Mouse (Mus musculus) cerebellum, adult 11 months (tissue): ENCODE data around the gene Dcxr.
"Not testable (repeated sequence)": the region's sequence is repeated elsewhere in the genome, so short reads cannot be mapped to it uniquely, and the experiment has no call there.

ENCODE experiments used
- DNase-seq: peaks from one replicate; pipeline ENCODE4 v3.0.0; 2022

The Dcxr gene

DNA sequence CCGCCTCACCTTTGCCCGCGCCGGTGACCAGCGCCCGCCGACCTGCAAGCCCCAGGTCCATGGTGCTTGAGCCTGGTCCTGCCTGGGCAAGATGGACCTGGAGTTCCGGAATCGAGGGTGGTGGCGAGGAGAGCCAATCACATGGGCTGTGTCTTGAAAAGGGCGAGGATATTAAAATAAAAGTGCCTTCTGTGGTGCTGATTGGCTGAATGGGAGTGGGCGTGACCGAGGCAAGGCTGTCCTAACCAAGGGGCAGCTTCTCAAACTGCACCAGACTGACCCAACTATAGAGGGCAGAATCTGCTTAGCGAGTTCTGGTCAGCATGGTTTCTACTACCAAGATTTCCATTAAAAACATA lies at the start of gene Dcxr:
Dcxr (minus strand) TSS at position 113 of the 359 bp plus-strand sequence.
- DNase-seq: peak; percentile 73

DNA sequence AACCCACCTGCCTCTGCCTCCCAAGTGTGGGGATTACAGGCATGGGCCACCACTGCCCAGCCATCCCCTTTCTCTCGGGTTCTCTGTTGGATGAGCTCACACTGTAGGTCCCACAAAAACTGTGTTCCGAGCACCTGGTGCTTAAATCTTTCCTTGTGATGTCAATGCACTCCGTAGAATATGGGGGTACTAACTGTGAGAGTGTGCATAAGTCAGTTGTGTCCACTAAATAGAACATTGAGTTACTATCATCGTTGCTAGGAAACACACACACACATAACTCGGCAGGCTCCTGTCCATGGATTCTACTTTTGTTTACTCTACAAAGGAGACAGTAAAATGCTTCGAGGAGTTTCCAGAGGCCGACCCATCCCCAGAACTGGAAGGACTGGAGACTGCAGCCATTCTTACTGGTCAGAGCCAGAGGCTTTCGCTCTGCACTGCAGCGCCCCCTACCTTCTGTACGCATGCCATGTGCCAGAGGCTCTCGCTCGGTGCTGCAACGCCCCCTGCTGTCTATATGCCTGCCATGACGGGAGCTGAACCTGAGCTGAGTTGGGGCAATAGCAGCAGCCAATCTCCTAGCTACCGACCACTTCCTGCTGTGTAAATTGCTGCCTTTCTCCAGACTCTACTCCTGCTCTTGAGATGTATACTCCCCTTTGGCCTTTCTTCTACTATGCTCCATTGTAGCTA lies 48.8 kb upstream of the Dcxr start:
- DNase-seq: peak; percentile 94

DNA sequence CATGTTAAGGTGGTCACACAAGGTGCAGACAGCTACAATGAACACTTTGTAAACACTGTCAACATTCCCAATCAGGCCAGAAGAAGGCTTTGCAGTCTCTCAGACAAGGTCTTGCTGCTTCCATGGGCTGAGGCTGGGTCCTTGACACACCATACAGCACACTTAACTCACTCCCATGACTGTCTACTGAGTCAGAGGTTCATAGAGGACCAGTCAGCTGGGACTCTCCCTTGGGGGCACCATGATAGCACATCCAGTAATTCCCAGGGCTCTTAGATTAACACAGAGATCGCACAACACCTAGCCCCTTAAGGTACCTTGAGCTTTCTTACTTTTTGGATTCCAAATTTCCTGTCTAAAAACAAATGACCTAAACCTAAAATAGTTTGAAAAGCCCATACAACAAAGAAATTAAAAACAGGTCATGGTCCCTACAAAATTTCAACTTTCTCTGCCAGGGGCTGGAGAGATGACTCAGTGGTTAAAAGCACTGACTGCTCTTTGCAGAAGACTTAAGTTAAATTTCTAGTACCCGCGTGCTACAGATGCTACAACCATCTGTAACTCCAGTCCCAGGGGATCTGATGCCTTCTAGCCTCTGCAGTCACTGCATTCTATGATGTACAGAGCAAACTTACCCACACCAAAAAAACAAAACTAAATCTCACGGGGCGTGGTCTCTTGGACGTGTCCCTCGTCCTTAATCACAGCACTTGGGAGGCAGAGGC lies 46.5 kb upstream of the Dcxr start:
- no peak for DNase-seq

DNA sequence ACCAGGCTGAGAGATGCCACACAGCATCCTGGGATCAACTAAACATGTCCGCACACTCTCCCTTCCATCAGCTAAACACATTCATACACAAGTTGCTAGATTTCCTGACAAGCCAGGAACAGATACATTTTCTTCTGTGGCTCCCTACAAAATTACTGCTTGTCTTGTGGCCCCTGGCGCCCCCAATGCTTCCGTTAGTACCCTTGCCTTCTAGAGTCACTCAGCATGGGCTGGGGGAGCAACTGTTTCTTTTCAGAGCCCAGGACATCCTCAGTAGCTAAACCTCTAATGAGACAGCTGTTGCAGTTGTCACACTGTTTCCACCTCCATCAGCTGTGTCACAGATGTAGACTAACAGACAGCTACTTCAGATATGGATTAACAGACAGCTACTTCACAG lies 45.7 kb upstream of the Dcxr start:
- DNase-seq: no peak

DNA sequence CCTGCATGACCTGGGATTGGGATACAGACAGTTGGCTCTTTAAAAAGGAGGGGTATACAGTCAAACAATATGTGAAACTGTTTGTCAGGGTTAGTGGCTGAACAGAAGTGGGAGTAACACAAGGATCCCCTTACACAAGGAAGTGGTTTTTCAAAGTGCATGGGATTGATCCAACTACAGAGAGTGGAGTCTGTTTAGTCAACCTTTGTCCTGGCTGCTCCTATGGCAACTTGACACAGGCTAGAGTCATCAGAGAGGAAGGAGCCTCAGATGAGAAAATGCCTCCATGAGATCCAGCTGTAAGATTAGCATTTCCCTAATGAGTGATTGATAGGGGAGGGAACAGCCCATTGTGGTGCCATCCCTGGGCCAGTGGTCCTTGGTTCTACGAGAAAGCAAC lies 41.1 kb upstream of the Dcxr start:
- DNase-seq: no peak

DNA sequence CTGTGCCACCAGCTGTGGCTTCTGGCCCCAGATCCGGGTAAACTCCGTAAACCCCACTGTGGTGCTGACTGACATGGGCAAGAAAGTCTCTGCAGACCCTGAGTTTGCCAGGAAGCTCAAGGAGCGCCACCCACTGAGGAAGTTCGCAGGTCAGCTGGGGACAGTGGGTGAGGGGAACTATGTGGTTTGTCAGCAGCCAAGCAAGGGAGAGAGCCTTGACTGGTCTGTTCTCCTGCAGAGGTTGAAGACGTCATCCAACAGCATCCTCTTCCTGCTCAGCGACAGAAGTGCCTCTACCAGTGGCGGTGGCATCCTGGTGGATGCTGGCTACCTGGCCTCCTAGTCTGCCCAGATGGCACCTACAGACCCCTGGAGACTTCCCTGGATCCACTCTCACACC lies 39.9 kb upstream of the Dcxr start:
- DNase-seq: not testable (repeated sequence)

DNA sequence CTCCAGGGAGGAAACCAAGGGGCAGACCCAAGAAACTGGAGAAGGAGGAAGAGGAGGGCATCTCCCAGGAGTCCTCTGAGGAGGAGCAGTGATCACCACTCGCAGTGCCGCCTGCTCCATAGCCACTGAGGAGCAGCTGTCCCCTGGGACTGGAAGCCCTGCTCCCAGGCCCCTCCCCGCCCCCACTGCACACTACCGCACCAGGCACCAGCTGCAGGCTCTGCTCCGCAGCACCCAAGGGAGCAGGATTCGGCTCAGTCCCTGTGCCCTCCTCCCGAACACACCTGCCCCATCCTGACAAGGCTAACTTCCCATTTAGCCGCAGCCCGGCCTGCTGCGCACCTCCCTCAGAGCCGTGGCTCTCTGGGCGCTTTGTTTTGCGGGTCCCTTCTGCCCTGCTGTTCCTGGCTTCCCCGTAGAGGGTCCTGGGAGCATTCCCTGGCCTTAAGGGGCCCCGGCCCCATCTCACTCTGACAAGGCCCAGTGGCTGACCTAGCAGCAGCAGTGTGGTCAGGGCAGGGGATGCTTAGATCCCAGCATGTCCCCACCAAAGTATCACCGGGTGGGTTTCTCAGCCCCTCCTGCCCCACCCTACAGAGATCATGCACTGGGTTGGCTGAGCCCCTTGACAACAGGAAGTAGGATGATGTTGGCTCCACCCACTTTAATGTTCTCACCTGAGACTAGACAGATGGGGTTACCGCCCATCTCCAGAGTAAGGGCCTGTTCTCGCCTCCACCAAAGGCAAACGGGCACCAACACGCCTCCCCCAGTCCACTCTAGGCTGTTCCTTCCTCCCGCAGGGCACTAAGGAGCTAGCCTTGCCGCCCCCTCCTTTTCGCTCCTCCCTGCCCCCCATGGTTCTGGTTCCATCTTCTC lies 36.3 kb upstream of the Dcxr start:
- not testable (repeated sequence) for DNase-seq

DNA sequence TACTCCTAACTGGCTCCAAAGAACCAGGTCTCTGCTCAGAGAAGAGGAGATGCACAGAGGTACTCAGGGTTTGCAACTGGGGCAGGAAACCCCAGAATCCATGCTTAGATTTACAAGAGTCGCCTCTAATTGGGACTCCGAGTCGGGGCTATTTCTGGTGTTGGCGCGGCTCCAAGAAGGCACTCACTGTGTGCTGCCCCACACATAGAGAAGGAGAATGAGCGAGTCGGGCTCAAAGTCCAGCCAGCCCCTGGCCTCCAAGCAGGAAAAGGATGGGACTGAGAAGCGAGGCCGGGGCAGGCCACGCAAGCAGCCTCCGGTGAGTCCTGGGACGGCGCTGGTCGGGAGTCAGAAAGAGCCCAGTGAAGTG lies 35.6 kb upstream of the Dcxr start, which contains the start of gene Hmga1b:
Hmga1b (plus strand) TSS at position 123 of the 370 bp plus-strand sequence.
- DNase-seq: not testable (repeated sequence)

DNA sequence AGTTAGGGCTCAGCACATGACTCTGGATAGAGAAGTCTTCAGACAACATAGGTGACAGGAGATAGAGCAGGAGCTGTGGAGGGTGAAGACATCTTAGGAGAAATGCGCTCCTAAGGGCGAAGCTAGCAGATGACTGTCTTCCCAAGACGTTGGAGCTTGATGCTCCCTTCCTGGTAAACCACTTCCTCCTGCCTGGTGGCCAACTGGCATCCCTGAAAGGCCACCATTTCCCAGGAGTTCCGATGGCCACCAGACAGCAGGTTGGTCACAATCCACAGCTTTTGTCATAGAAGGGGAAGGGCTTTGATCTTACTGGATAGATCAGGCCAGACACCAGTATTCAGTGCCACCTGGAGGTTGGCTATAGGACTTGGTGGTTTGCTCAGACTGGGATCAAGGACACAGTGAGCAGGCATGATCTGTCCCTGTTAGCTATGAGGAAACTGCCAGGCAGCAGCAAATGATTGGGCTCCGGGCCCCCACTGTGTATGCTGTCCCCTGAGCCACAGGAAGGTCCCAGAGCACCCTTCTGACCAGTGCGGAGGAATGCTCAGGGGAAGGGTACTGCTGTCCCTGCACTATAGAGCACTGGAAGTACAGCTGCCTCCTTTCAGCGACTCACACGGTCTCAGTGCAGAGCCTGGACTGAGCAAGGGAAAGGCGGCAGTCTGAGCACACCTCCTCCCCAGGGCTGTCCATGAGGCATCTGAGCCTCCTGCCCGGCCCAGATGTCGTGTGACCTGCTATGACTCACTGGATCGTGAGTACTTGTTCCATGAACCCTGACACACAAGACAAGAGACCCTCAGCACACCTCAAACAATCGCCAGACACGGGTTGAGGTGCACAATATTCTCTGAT lies 35.0 kb upstream of the Dcxr start:
- DNase-seq: no peak

DNA sequence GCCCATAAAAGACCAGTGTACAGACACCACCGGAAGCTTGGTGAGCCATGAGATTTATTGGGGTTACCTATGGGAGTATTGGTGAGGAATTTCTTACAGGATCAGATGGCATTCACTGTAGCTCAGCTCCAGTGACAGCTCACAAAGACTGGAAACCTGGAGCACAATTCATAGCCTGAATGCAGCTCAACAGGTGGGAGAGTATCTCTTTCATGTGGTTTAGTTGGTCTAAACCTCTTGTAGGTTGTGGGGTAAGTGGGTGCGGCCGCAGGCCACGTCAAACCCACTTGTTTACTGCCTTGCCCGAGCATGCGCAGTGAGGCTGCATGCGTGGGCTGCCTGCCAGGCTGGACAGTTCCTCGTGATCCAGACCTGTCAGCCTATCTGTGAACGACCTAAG lies 33.2 kb upstream of the Dcxr start:
- no peak for DNase-seq

DNA sequence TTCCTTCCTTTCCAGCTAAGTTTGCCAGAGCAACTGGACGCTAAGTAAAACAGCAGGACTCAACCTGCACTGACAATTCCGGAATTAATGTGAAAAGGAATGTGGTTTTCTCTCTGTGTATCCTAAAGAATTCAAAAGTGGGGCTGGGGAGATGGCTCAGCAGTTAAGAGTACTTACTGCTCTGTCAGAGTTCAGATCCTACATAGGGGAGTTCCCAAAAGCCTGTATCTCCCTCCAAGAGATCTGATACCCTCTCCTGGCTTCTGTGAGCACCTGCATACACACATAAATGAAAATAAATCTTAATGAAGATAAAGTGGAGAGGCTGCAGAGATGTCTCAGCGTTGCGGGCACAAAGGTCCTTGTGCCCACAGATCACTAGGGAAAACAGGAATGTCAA lies 24.5 kb upstream of the Dcxr start:
- no peak for DNase-seq

DNA sequence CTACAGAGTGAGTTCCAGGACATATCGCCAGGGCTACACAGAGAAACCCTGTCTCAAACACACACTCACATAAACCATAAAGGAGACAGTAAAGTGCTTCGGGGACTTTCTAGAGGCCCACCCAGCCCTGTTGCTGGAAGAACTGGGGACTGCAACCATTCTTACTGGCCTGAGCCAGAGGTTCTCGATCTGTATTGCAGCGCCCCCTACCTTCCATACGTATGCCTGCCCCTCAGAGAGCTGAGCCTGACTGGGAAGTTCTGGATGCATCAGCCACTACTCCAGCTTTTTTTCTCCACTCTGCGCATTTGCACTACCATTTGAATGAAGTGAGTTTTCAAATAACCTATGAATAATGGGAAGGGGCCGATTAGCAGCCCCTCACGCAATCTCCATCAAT lies 22.3 kb upstream of the Dcxr start:
- no peak for DNase-seq

DNA sequence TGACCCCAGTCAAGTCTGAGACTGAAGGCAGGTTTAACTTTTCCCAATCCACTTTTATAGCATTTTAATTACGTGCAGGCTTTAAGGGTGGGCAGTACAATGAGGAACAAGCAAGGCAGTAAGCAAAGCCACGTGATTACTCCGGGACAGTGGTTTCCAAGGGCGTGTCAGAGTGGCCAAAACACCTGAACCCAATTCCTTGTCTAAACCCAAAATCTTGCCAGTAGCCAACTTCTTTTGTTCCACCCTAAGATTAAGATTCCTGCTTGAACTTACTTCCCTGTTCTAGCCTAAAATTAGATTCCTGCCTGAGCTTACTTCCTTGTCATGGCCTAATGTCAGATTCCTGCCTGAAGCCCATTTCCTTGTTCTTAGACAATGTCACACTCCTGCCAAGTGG lies 20.9 kb upstream of the Dcxr start:
- no peak for DNase-seq

DNA sequence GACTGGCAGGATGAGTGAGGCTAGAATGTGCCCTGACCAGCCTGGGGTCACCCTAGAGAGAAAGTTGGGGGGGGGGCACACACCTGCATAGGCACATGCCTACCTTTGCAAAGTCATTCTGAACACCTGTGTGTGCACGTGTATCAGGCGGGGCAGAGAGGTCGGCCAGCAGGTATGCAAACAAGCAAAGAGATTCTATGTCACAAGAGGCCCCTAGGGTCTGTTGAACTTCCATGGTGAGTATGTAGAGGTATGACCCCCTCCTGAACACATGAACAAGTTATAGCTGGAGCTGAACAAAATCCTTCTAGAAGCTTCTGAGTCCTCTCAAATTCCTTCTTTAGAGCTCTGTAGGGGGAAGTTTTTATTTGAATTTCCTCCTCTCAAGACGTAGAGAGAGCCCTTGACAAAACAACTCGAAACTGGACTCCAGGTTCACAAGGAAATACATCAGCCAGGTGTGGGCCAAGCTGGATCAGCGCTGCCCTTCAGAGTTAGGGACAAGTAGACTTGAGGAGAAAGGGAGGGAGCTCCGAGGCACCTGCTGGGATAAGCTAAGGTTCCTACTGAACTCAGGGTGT lies 17.1 kb upstream of the Dcxr start:
- no peak for DNase-seq

DNA sequence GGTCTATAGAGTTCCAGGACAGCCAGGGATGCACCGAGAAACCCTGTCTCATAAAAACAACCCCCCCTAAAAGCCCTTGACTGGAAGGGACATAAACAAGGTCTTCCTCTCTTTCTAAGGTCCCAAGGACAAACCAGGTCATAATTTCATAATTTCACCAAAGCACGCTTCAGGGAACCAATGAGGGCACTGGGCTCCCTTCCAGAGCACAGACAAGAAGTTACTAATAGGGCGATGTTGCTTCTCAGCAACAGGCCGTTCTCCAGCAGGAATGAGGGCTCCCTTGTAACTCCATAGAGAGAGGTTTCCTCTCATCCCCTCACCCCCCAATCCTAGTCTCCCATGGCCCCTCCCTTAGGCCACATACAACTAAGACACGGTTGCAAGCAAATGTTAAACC lies 13.9 kb upstream of the Dcxr start:
- DNase-seq: no peak

DNA sequence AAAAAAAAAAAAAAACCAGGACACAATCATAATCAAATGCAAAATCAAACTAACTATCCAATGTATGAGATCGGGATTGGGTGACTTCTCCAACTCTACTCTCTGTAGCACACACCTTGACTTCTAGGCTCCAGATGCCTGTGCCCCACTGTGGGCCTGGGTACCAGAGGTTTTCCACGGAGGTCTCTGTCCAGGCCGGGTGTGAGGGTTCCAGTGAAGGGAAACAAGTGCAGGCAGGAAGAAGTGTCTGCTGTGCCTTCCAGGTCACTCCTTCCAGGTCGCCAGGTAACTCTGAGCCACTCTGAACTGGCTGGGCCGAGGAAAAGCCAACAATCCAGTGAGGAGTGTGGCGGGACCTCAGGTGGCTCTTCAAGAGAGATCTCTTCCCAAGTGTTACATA lies 9.3 kb upstream of the Dcxr start:
- no peak for DNase-seq

DNA sequence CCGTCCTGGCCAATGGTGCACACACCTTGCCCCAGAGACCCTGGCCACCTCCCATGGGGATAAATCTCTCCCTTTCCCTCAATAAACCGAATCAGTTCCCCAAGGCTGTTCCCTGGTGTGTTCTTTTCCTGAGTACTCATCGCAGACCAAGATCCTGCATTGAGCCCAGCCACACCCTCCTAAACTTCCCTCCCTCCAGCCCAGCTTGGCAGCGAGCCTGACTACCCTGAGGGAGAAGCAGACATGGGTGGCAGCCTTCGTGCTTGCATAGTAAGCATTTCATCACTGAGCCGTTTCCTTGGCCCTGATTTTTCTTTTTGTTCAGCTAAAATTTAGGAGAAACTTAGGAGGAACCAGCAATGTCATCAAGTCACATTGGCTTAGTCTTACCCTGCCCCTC lies 6.4 kb upstream of the Dcxr start:
- DNase-seq: no peak

DNA sequence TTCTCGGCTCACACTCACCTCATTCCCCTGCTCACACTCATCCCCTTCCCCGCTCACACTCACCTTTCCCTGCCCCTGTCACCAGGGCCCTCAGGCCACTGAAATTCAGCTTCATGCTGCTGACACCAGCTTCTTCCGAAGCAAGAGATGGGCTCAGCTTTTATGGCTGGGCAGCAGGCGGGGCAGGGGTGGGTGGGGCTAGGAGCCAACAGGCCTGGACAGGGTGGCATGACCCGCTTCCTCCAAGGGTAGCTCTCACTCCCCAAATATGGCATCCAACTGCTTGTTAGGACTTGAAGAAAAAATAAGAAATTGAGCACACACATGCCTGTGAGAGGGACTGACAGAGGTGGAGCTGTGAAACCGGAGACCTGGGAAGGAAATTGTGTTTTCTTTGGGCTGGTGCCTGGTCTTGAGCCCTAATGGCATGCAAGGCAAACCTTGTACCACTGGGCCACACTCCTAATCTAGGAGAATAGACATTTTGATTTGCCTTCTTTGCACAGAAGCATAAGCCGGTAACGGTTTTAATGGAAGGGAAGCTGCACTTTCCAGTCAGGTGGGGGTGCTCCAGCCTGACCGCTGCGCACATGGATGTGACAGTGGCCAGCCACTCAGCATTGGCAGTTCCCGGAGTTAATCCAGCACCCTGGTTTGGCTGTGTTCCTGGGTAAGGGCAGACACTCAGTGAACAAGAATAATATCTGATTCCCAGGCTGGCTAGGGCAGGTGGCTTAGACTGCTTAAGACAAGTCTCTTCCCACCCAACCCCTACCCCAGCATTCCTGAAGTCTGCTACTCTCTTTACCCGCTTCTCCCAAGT lies 5.0 kb upstream of the Dcxr start, which contains the start of gene Cbr2:
Cbr2 (minus strand) TSS at position 257 of the 823 bp plus-strand sequence.
- no peak for DNase-seq

DNA sequence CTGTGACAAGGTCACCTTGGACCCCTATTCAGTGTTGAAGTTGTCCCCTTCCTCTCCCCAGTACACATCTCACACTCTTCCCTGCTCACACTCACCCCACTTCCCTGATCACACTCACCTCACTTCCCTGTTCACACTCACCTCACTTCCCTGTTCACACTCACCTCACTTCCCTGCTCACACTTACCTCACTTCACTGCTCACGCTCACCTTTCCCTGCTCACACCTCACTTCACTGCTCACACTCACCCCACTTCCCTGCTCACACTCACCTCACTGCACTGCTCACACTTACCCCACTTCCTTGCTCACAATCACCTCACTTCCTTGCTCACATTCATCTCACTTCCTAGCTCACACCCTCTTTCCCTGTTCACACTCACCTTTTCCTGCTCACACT lies 4.3 kb upstream of the Dcxr start:
- DNase-seq: no peak

DNA sequence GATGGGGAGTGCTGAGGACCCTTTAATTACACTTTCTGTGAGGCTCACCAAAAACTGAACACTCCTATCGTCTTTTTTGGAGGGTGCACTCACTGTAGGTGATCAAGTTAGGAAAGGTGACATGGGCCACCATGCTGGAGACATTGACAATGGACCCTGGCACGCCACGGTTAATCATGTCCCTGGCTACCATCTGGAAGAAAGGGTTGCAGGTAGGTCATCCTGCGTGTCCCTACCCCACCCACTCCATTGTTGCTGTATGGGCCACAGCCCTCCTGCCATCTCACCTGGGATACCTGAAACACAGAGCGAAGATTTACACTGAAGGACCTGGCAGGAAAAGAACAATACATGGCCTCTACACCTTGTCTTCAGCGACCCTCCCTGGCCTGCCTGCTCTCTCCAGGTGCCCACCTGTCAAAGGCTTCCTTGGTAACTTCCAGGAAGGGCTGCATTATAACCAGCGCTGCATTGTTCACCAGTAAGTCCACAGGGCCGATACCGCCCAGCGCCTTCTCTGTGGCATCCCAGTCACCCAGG lies 3.3 kb upstream of the Dcxr start:
- no peak for DNase-seq

DNA sequence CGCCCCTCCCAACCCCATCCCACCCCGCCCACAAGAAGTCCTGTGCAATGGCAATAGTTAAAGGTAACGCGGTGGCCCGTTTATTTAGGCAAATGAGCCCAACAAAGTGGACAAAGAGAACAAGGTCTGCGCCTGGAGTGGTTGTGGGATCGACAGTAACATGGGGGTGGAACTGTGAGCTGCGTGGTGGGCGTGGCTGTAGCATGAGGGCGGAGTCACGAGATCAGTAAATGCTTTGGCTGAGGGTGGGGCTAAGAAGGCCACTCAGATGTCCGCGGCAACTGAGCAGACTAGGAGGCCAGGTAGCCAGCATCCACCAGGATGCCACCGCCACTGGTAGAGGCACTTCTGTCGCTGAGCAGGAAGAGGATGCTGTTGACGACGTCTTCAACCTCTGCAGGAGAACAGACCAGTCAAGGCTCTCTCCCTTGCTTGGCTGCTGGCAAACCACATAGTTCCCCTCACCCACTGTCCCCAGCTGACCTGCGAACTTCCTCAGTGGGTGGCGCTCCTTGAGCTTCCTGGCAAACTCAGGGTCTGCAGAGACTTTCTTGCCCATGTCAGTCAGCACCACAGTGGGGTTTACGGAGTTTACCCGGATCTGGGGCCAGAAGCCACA lies 2.5 kb upstream of the Dcxr start:
- DNase-seq: not testable (repeated sequence)
